Mouse (Mus musculus): ENCODE results near the gene Itga9.

- TF ChIP-seq CTCF (IDR thresholded peaks at IDR 0.05; ENCODE audit: borderline replicate concordance, insufficient read depth, low read depth, low read length) (no peak), POLR2A (IDR thresholded peaks at IDR 0.05; ENCODE audit: borderline replicate concordance, insufficient read depth, low read length) (no peak)
These were observed 15.2 kb downstream of the Itga9 start for GRCm38 (mm10) chr9:118621691-118622090.
